In genomic region chr2:93297656-93298055, GRCm38 (mm10) we compare ENCODE assay signal across 11 mouse cellular contexts. TPM values are rescaled to one million over a fixed set of nuclear protein-coding genes. Genes with fewer than 3 reads are reported as not detected.
DNase-seq lines count a peak whose midpoint lies in the region; ATAC-seq and TF ChIP-seq lines count a peak whose summit lies in the region.
"Had no signal": no experiment of that assay in that cellular context is flagged by ENCODE, and none has a peak within 500 bp of the region (broad histone marks: within the 10 kb centered on the region; RNA-seq: fewer than 3 reads in every experiment).

No protein-coding gene starts in this region.

- no peaks in the 10 kb centered on the region for H3K36me3 ChIP-seq in hindbrain, postnatal 0 days (ENCODE audit: insufficient read depth, low read length)
- no peaks in the 10 kb centered on the region for H3K36me3 ChIP-seq in hindbrain, embryonic 14.5 days (replicated peaks; ENCODE audit: control insufficient read depth, insufficient read depth)
- peaks cover 45% of the 10 kb centered on the region for H3K36me3 ChIP-seq in heart, embryonic 13.5 days
- 0 out of 2 replicates have a peak, but pooled peaks cover 4% of the 10 kb centered on the region for H3K36me3 ChIP-seq in intestine, embryonic 16.5 days (ENCODE audit: control insufficient read depth, insufficient read depth, low read length)
- no peaks in the 10 kb centered on the region for H3K36me3 ChIP-seq in limb, embryonic 10.5 days
- H3K36me3 ChIP-seq: liver, embryonic 15.5 days had no signal

- no peak overlapping the region for H3K4me2 ChIP-seq in hindbrain, postnatal 0 days (ENCODE audit: low read depth, low read length)
- H3K4me2 ChIP-seq in hindbrain, embryonic 14.5 days (replicated peaks): no peak overlapping the region
- H3K4me2 ChIP-seq in heart, embryonic 13.5 days: no peak overlapping the region
- H3K4me2 ChIP-seq in intestine, embryonic 16.5 days (ENCODE audit: low read depth, low read length): no peak overlapping the region
- H3K4me2 ChIP-seq: liver, embryonic 15.5 days had no signal

- H3K9me3 ChIP-seq in hindbrain, postnatal 0 days (ENCODE audit: low read length): no peaks in the 10 kb centered on the region
- no peaks in the 10 kb centered on the region for H3K9me3 ChIP-seq in hindbrain, embryonic 14.5 days (ENCODE audit: control insufficient read depth, low read length)
- H3K9me3 ChIP-seq in heart, embryonic 13.5 days: no peaks in the 10 kb centered on the region
- no peaks in the 10 kb centered on the region for H3K9me3 ChIP-seq in intestine, embryonic 16.5 days (ENCODE audit: control insufficient read depth, low read length)
- no peaks in the 10 kb centered on the region; the same call in 1 of the 2 replicates for H3K9me3 ChIP-seq in limb, embryonic 10.5 days (replicated peaks)
- H3K9me3 ChIP-seq: liver, embryonic 15.5 days had no signal

- no peak overlapping the region for H3K27ac ChIP-seq in hindbrain, postnatal 0 days
- H3K27ac ChIP-seq in hindbrain, embryonic 14.5 days: no peak overlapping the region
- H3K27ac ChIP-seq in brown adipose tissue, adult 24 weeks (replicated peaks; ENCODE audit: low read depth, low read length): peak overlapping the region; percentile 17; the same call in 1 of the 2 replicates
- peak overlapping the region; percentile 62 for H3K27ac ChIP-seq in heart, embryonic 13.5 days (replicated peaks)
- no peak overlapping the region for H3K27ac ChIP-seq in intestine, embryonic 16.5 days (ENCODE audit: low read length)
- H3K27ac ChIP-seq in limb, embryonic 10.5 days: no peak overlapping the region
- H3K27ac ChIP-seq: liver, embryonic 15.5 days had no signal

- no peaks in the 10 kb centered on the region for H3K4me1 ChIP-seq in hindbrain, postnatal 0 days (ENCODE audit: insufficient read depth, low read length)
- peaks cover 2% of the 10 kb centered on the region; the same call in 1 of the 2 replicates for H3K4me1 ChIP-seq in hindbrain, embryonic 14.5 days (replicated peaks; ENCODE audit: control insufficient read depth, insufficient read depth, low read length)
- H3K4me1 ChIP-seq in brown adipose tissue, adult 24 weeks (ENCODE audit: control insufficient read depth, insufficient read depth, insufficient read length, low read length): peaks cover 4% of the 10 kb centered on the region; the same call in 1 of the 2 replicates
- peaks cover 24% of the 10 kb centered on the region for H3K4me1 ChIP-seq in heart, embryonic 13.5 days
- H3K4me1 ChIP-seq in intestine, embryonic 16.5 days (ENCODE audit: control insufficient read depth, insufficient read depth, low read length): no peaks in the 10 kb centered on the region
- no peaks in the 10 kb centered on the region for H3K4me1 ChIP-seq in limb, embryonic 10.5 days
- H3K4me1 ChIP-seq: liver, embryonic 15.5 days had no signal

- ATAC-seq in hindbrain, postnatal 0 days: peak; percentile 40; the same call in 1 of the 2 replicates
- ATAC-seq in hindbrain, embryonic 14.5 days (ENCODE audit: low FRiP score): no peak
- ATAC-seq in heart, embryonic 13.5 days (ENCODE audit: extremely low read depth, insufficient number of reproducible peaks, low FRiP score, low TSS enrichment): no peak
- no peak for ATAC-seq in intestine, embryonic 16.5 days

- no peak overlapping the region for H3K9ac ChIP-seq in hindbrain, postnatal 0 days (replicated peaks; ENCODE audit: low read length)
- H3K9ac ChIP-seq in hindbrain, embryonic 14.5 days: no peak overlapping the region
- H3K9ac ChIP-seq in heart, embryonic 13.5 days: no peak overlapping the region
- no peak overlapping the region for H3K9ac ChIP-seq in intestine, embryonic 16.5 days (ENCODE audit: low read depth, low read length)
- H3K9ac ChIP-seq: liver, embryonic 15.5 days had no signal

- 61% methylated on average over 3 of the region's 3 CpGs for WGBS in hindbrain, postnatal 0 days
- WGBS in hindbrain, embryonic 14.5 days: 84% methylated on average over 3 of the region's 3 CpGs
- 30% methylated on average over 3 of the region's 3 CpGs for WGBS in heart, embryonic 13.5 days
- 47% methylated on average over 3 of the region's 3 CpGs for WGBS in intestine, embryonic 16.5 days
- WGBS in limb, embryonic 10.5 days: 83% methylated on average over 3 of the region's 3 CpGs

- no peak for DNase-seq in hindbrain, postnatal 0 days (ENCODE audit: low spot score)
- DNase-seq in hindbrain, embryonic 14.5 days (ENCODE audit: low spot score): no peak
- DNase-seq in Muller cell, postnatal 12 days (ENCODE audit: inconsistent ontology term): peak; percentile 48
- no peak for DNase-seq in frontal cortex, postnatal 10 days (ENCODE audit: low spot score in 2 of 2)
- no peak for DNase-seq in limb, embryonic 10.5 days (ENCODE audit: low spot score)
- DNase-seq: kidney, adult 8-10 months; layer of hippocampus, postnatal 36 days had no signal

- TF ChIP-seq CTCF in hindbrain, postnatal 0 days (IDR thresholded peaks at IDR 0.05; ENCODE audit: low read depth): no peak

- no peaks in the 10 kb centered on the region for H3K27me3 ChIP-seq in hindbrain, postnatal 0 days (ENCODE audit: insufficient read depth, low read length)
- H3K27me3 ChIP-seq in hindbrain, embryonic 14.5 days (ENCODE audit: control insufficient read depth, insufficient read depth, low read length): no peaks in the 10 kb centered on the region
- no peaks in the 10 kb centered on the region for H3K27me3 ChIP-seq in heart, embryonic 13.5 days (replicated peaks)
- no peaks in the 10 kb centered on the region for H3K27me3 ChIP-seq in intestine, embryonic 16.5 days (replicated peaks; ENCODE audit: control insufficient read depth, insufficient read depth, low read length)
- H3K27me3 ChIP-seq in limb, embryonic 10.5 days (ENCODE audit: low read depth, poor library complexity, severe bottlenecking): no peaks in the 10 kb centered on the region
- H3K27me3 ChIP-seq: liver, embryonic 15.5 days had no signal

- no peak overlapping the region for H3K4me3 ChIP-seq in hindbrain, postnatal 0 days (ENCODE audit: low read length)
- H3K4me3 ChIP-seq in hindbrain, embryonic 14.5 days (replicated peaks; ENCODE audit: low read length): no peak overlapping the region
- no peak overlapping the region for H3K4me3 ChIP-seq in brown adipose tissue, adult 24 weeks (ENCODE audit: insufficient read depth, low read depth, low read length)
- H3K4me3 ChIP-seq in heart, embryonic 13.5 days: no peak overlapping the region
- H3K4me3 ChIP-seq in intestine, embryonic 16.5 days (ENCODE audit: low read length): no peak overlapping the region
- H3K4me3 ChIP-seq in limb, embryonic 10.5 days: no peak overlapping the region
- H3K4me3 ChIP-seq: liver, embryonic 15.5 days had no signal

RNA-seq across cellular contexts. Expression of gene Tspan18, which starts 36.6 kb away (rescaled TPM):
- total RNA-seq in hindbrain, postnatal 0 days (2014; rRNA removed): 23.5 and 26.2 TPM in 2 replicates
- 11.1 and 12.3 TPM in 2 replicates for polyA plus RNA-seq in hindbrain, postnatal 0 days (2015; fragmentation: Nextera tagmentation; extraction: Ambion mirVana)
- polyA plus RNA-seq in hindbrain, embryonic 14.5 days (2014; fragmentation: Nextera tagmentation; extraction: Ambion mirVana): 28.6 and 31.3 TPM in 2 replicates
- 136 and 163 TPM in 2 replicates for polyA plus RNA-seq in brown adipose tissue, adult 24 weeks (2012; ENCODE audit: insufficient read depth, insufficient read length, missing spikeins)
- polyA plus RNA-seq in heart, embryonic 13.5 days (2015; fragmentation: Nextera tagmentation; extraction: Ambion mirVana): 41.7 and 43.2 TPM in 2 replicates
- 19.5 and 19.6 TPM in 2 replicates for polyA plus RNA-seq in intestine, embryonic 16.5 days (2015; fragmentation: Nextera tagmentation; extraction: Ambion mirVana)
- polyA plus RNA-seq in limb, embryonic 10.5 days (2016; fragmentation: Nextera tagmentation; extraction: Ambion mirVana): 9.9 and 13.4 TPM in 2 replicates

Comparison
In these comparisons a context has a peak if more than half of its experiments do, and no peak if none do; other contexts are left out.
1. H3K27ac ChIP-seq: peak in brown adipose tissue, adult 24 weeks (single experiment) and heart, embryonic 13.5 days (single experiment); none in hindbrain, postnatal 0 days (single experiment), hindbrain, embryonic 14.5 days (single experiment), intestine, embryonic 16.5 days (single experiment) and limb, embryonic 10.5 days (single experiment).